Mouse (Mus musculus) frontal cortex, adult (tissue): ENCODE data around the gene Numa1.
"Not testable (repeated sequence)": the region's sequence is repeated elsewhere in the genome, so short reads cannot be mapped to it uniquely, and the experiment has no call there.

Experiments
- ATAC-seq: cut with Nextera tagmentation; 2 replicates; pipeline ENCODE4 v1.9.2; 2017; ENCODE audit warnings: mild to moderate bottlenecking, moderate library complexity, mixed read lengths; ENCODE audit not compliant: low TSS enrichment

Numa1 gene

DNA sequence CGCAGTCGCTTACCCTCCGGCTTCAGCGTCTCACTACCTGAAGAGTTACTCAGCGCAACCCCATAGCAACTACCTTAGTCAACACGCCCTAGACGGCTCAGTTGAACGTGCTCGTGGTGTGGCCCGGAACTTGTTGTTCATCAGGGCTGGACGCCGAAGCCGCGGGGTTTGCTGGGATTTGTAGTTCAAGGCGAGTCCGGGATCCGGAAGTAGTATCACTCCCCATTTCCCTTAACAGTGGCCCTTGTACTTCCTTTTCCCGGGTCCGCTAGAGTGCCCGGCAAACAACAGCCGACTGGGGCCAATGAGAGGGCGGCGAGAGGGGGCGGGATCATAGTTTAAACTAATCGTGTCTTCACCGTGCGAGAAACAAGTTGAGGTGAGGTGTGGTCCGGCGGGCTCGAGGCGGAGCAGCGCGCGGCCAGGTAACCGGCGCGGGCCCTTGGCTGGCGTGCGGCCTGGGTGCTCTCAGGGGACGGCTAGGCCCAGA, at the start of gene Numa1, which contains the start of gene Lrrc51:
TSS of gene Numa1 (plus strand) at position 361 of the 490 bp plus-strand sequence.
TSS of gene Lrrc51 (minus strand) at position 145 of the 490 bp plus-strand sequence.
- peak; percentile 99 for ATAC-seq

DNA sequence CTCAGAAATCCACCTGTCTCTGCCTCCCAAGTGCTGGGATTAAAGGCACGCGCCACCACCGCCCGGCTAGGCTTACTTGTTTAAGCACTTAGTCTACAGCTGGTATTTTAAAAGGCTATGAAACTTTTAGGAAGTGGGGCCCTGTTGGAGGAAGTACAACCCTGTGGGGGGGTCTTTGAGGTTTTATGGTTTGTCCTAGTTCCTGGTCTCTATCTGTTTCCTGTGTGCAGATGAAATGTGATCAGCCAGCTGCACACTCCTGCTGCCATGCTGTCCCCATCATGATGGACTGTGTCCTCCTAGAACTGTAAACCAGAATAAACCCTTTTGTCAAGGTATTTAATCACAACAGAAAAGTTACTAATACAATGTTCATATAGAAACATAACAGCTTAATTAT, 49.8 kb upstream of the Numa1 start:
- ATAC-seq: no peak

GRCm38 (mm10) chr7:101886274-101886673, 47.6 kb upstream of the Numa1 start:
- peak; percentile 91 for ATAC-seq

DNA sequence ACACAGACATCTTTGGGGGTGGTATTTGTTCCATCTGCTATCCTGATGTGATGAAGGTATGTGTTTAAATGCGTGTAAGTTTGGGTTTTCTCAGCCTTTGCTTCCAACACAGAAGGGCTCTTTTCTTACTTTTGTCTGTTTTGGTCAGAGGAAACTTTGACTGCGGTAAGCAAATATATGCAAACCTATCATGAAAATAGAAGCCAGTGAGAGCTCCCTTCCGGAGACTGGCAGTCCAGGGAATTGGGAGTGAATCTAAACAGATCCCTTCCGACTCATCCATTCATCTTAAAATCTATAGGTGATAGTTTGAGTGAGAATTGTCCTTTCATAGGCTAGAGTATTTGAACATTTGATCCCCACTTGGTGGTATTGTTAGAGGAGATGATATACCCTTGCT, 45.5 kb upstream of the Numa1 start:
- ATAC-seq: no peak

GRCm38 (mm10) chr7:101895695-101896094, 38.2 kb upstream of the Numa1 start:
- ATAC-seq: no peak

GRCm38 (mm10) chr7:101896104-101897066, 37.5 kb upstream of the Numa1 start:
- ATAC-seq: peak; percentile 95

DNA sequence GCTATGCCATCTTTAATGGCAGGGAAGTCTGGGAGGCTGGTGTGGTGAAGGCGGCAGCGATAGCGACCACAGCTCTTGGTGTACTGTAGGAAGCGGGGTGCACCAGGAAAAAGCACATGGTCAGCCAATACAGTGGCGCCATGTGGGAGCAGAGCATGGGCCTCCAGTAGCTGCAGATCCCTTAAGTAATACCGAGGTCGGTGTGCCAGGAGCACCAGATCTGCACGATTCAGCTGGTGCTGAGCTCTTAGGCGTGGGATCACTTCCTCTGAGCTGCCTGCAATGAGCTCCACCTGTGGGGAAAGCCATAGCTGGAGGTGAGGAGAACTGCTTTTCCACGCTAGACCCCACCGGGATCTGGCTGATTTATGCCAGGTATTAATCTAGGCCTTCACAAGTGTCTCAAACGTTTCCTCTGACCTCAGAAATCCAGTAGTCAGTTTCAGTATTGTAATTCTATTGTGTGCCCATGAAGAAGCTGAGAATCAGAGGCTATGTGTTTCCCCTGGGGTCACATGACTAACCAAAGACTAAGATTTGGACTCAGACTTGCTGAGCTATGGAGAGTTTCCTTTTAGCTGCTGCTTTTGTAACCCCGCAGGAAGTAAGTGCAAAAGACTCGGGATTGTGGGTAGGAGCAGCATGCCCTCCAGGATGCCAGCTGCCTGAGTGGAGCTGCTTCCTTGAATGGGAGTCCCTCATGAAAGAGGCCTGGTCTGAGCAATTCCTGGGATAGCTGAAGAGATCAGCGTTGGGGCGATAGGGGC, 33.4 kb upstream of the Numa1 start:
- ATAC-seq: no peak

GRCm38 (mm10) chr7:101901969-101902368, 31.9 kb upstream of the Numa1 start:
- no peak for ATAC-seq

- ATAC-seq: no peak
Observed at GRCm38 (mm10) chr7:101902846-101903245, 31.1 kb upstream of the Numa1 start.

DNA sequence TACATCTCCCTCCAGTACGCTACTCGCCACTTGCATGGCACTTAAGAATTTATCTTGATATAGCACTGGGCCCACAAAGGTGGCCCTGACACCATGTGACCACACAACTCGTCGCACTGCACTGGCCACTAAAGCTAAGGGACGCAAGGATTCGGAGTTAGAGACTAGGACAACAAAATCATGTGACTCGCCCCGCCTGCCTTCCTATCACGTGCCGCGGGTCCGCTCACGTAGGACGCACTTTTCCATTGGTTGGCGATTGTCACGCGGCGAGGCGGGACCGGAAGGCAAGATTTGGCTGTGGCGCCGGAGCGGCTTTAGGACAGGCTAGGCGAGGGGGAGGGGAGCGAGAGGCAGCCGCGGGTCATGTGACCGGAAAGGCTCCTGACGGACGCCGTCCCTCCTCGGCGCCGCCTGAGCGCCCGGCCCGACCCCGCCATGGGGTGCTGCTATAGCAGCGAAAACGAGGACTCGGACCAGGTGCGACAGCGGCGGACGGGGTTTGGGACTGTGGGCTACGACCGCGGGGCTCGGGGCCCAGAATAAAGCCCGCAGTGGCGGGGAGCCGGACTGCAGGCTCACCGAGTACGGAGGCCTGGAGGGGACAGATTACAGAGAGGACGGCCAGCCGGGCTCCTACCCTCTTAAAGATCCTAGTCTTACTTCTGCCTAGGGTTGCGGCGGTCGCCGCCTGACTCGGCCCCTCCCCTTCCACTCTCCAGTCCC, 28.2 kb upstream of the Numa1 start, which contains the start of gene Lamtor1:
TSS of gene Lamtor1 (plus strand) at position 344 of the 726 bp plus-strand sequence.
- ATAC-seq: peak; percentile 95

DNA sequence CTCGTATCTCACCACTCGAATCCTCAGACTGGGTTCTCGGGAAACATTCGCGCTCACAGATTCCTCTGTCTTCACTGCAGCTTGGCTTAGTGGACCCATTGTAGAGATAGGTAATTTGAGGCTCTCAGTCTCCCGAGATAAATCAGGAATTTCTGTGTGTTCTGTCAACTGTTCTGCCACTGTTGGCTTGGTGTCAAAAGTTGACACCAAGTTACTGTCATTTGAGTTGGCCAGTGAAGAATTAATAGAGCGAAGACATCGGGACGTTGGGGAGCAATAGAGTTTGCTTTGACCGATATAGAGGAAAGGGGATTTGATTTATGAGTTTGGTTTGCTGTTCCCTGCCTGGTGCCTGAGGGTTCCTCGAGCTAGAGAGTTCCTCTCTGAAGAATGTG, 27.6 kb upstream of the Numa1 start, which contains the start of gene Tomt:
TSS of gene Tomt (minus strand) at position 73 of the 395 bp plus-strand sequence.
- no peak for ATAC-seq

GRCm38 (mm10) chr7:101906696-101907095, 27.2 kb upstream of the Numa1 start:
- ATAC-seq: no peak

- ATAC-seq: no peak
Observed at GRCm38 (mm10) chr7:101908367-101908766, 25.5 kb upstream of the Numa1 start.

DNA sequence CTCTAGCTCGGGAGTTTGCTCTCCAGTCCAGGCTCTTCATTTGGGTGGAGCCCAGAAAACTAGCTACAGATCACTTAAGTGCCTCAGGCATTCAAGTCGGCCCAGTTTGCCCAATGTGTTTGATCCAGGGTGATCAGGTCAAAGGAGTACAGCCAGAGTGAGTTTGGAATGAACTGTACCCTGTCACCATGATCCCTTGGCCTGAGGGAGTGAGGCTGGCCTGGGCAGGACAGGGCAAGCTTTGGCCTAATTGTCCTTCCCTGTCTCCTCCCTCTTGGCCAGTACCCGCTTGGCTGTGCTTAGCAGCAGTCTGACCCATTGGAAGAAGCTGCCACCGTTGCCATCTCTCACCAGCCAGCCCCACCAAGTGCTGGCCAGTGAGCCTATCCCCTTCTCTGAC, 23.8 kb upstream of the Numa1 start:
- no peak for ATAC-seq

- ATAC-seq: no peak
Observed at GRCm38 (mm10) chr7:101911982-101912381, 21.9 kb upstream of the Numa1 start.

DNA sequence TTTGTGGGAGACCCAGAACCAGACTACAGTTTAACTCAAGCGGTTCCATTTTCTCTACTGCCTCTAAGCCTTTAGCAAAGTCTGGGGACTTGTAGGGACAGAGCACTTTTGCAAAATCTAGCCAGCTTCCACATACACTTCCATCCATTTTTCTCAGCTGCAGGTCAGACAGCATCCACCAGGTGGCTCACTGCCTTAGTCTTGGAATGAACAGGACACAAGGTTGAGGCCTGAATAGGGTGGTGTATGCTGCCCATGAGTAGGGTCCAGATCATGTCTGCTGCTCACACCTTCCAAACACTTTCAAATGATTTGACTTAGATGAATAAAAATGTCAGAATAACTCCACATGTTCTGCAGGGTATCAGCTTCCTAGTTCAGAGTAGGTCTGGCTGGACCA, 15.8 kb upstream of the Numa1 start:
- ATAC-seq: peak; percentile 82

GRCm38 (mm10) chr7:101925892-101926291, 8.0 kb upstream of the Numa1 start:
- ATAC-seq: not testable (repeated sequence)

- ATAC-seq: no peak
Observed at GRCm38 (mm10) chr7:101928093-101928492, 5.8 kb upstream of the Numa1 start.

DNA sequence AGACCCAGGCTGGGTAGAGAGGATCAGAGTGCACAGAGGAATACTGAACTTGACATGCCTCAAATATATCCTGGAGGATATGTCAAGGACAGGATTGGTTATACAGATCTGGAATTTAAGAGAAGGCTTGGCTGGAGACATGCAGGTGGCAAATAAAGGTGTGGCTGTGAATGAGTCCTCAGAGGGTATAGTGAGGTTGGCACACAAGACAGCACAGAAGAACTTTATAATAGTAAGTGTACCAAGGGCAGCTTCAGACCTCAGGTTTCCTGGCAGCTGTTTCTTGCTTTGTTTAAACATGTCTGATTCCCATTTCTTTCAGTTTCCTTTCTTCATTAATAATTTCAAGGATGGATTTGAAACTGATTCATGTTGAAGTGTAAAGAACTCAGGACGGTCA, 1.4 kb upstream of the Numa1 start:
- no peak for ATAC-seq

- peak; percentile 12 for ATAC-seq
Observed at GRCm38 (mm10) chr7:101933300-101933699, 611 bp upstream of the Numa1 start.

- no peak for ATAC-seq
Observed at GRCm38 (mm10) chr7:101935957-101936356, 2.0 kb downstream of the Numa1 start.

GRCm38 (mm10) chr7:101936996-101937395, 3.1 kb downstream of the Numa1 start:
- ATAC-seq: no peak
